In the genomic region with DNA sequence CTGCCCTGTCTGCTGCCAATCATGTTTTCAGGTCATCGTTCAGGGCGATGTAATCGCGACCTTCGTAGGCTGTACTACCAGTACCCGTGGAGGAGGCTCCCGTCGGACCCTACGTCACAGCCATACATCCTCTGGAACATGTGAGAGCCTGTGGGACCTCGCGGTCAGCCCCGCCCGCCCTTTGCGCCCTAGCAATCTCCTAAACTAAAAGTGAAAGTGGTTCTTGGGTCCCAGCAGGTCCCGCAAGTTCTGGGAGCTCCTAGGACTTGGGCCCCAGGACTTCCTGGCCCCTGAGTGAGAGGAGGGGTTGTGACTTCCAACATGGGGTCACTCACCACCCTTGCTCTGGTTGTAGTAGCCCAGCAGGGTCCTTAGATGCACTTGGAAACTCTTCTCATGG, we compare ENCODE assay signal across 8 mouse cellular contexts. TPM values are rescaled to one million over a fixed set of nuclear protein-coding genes. Genes with fewer than 3 reads are reported as not detected.
DNase-seq lines count a peak whose midpoint lies in the region; ATAC-seq lines count a peak whose summit lies in the region.

No protein-coding gene starts in this region.

- no peaks in the 10 kb centered on the region for H3K9me3 ChIP-seq in embryonic facial prominence, embryonic 11.5 days (replicated peaks; ENCODE audit: control insufficient read depth, low read length)
- H3K9me3 ChIP-seq in hindbrain, embryonic 11.5 days (ENCODE audit: control insufficient read depth, low read length): no peaks in the 10 kb centered on the region
- no peaks in the 10 kb centered on the region for H3K9me3 ChIP-seq in limb, embryonic 15.5 days
- no peaks in the 10 kb centered on the region for H3K9me3 ChIP-seq in midbrain, embryonic 14.5 days (ENCODE audit: control insufficient read depth, low read length)

- H3K9ac ChIP-seq in embryonic facial prominence, embryonic 11.5 days (replicated peaks; ENCODE audit: low read length): no peak overlapping the region
- H3K9ac ChIP-seq in hindbrain, embryonic 11.5 days (ENCODE audit: low read depth, low read length): no peak overlapping the region
- H3K9ac ChIP-seq in limb, embryonic 15.5 days: no peak overlapping the region
- H3K9ac ChIP-seq in midbrain, embryonic 14.5 days (replicated peaks; ENCODE audit: low read length): no peak overlapping the region

- peak overlapping the region; percentile 23 for H3K4me2 ChIP-seq in embryonic facial prominence, embryonic 11.5 days (ENCODE audit: low read depth, low read length)
- H3K4me2 ChIP-seq in hindbrain, embryonic 11.5 days (replicated peaks; ENCODE audit: low read depth, low read length): peak overlapping the region; percentile 39
- H3K4me2 ChIP-seq in limb, embryonic 15.5 days: peak overlapping the region; percentile 52
- peak overlapping the region; percentile 50 for H3K4me2 ChIP-seq in midbrain, embryonic 14.5 days (ENCODE audit: low read length)

- H3K27me3 ChIP-seq in embryonic facial prominence, embryonic 11.5 days (ENCODE audit: control insufficient read depth, insufficient read depth, low read length): peaks cover 19% of the 10 kb centered on the region
- H3K27me3 ChIP-seq in hindbrain, embryonic 11.5 days (ENCODE audit: control insufficient read depth, insufficient read depth, low read length): peaks cover 17% of the 10 kb centered on the region
- H3K27me3 ChIP-seq in limb, embryonic 15.5 days: peaks cover 73% of the 10 kb centered on the region
- H3K27me3 ChIP-seq in midbrain, embryonic 14.5 days (ENCODE audit: control insufficient read depth, insufficient read depth, low read length): peaks cover 17% of the 10 kb centered on the region

- H3K4me1 ChIP-seq in embryonic facial prominence, embryonic 11.5 days (ENCODE audit: control insufficient read depth, insufficient read depth, low read length): no peaks in the 10 kb centered on the region
- no peaks in the 10 kb centered on the region; the same call in 1 of the 2 replicates for H3K4me1 ChIP-seq in hindbrain, embryonic 11.5 days (replicated peaks; ENCODE audit: control insufficient read depth, insufficient read depth, low read length)
- peaks cover 11% of the 10 kb centered on the region for H3K4me1 ChIP-seq in limb, embryonic 15.5 days
- H3K4me1 ChIP-seq in midbrain, embryonic 14.5 days (ENCODE audit: control insufficient read depth, insufficient read depth, low read length): no peaks in the 10 kb centered on the region

- peak; percentile 10 for DNase-seq in gastrocnemius, adult 18-20 months (ENCODE audit: low spot score)
- DNase-seq in gastrocnemius, postnatal 25 days: no peak
- no peak for DNase-seq in embryonic facial prominence, embryonic 11.5 days (ENCODE audit: low spot score)
- DNase-seq in hindbrain, embryonic 11.5 days (ENCODE audit: low spot score): peak; percentile 47
- no peak for DNase-seq in midbrain, embryonic 14.5 days
- peak; percentile 51 for DNase-seq in thymus, postnatal 4 days
- DNase-seq in c-Kit-positive CD71-positive TER-119-positive erythroid progenitor cells, embryonic 14.5 days (ENCODE audit: low spot score): no peak

- 2% methylated on average over 15 of the region's 15 CpGs for WGBS in embryonic facial prominence, embryonic 11.5 days
- WGBS in hindbrain, embryonic 11.5 days: 1% methylated on average over 15 of the region's 15 CpGs
- WGBS in limb, embryonic 15.5 days: 2% methylated on average over 15 of the region's 15 CpGs
- WGBS in midbrain, embryonic 14.5 days: 3% methylated on average over 15 of the region's 15 CpGs

- peak overlapping the region; percentile 18 for H3K4me3 ChIP-seq in embryonic facial prominence, embryonic 11.5 days (ENCODE audit: low read depth, low read length)
- H3K4me3 ChIP-seq in hindbrain, embryonic 11.5 days (ENCODE audit: low read depth, low read length): peak overlapping the region; percentile 23
- peak overlapping the region; percentile 36 for H3K4me3 ChIP-seq in limb, embryonic 15.5 days
- H3K4me3 ChIP-seq in midbrain, embryonic 14.5 days (replicated peaks; ENCODE audit: low read depth, low read length): peak overlapping the region; percentile 26

- ATAC-seq in embryonic facial prominence, embryonic 11.5 days (replicated peaks; ENCODE audit: insufficient number of reproducible peaks, low FRiP score, low TSS enrichment, low read depth): no peak
- peak; percentile 12; the same call in 1 of the 2 replicates for ATAC-seq in hindbrain, embryonic 11.5 days (ENCODE audit: low FRiP score)
- no peak for ATAC-seq in limb, embryonic 15.5 days (ENCODE audit: insufficient number of reproducible peaks, low FRiP score, low TSS enrichment, low read depth)
- ATAC-seq in midbrain, embryonic 14.5 days (ENCODE audit: low FRiP score, low TSS enrichment): no peak

- no peak overlapping the region for H3K27ac ChIP-seq in embryonic facial prominence, embryonic 11.5 days (replicated peaks; ENCODE audit: low read depth, low read length)
- no peak overlapping the region for H3K27ac ChIP-seq in hindbrain, embryonic 11.5 days (ENCODE audit: low read depth, low read length)
- no peak overlapping the region for H3K27ac ChIP-seq in limb, embryonic 15.5 days
- H3K27ac ChIP-seq in midbrain, embryonic 14.5 days (replicated peaks; ENCODE audit: low read depth, low read length): no peak overlapping the region

- no peaks in the 10 kb centered on the region for H3K36me3 ChIP-seq in embryonic facial prominence, embryonic 11.5 days (replicated peaks; ENCODE audit: control insufficient read depth, insufficient read depth, low read depth, low read length)
- H3K36me3 ChIP-seq in hindbrain, embryonic 11.5 days (ENCODE audit: control insufficient read depth, insufficient read depth, low read length): no peaks in the 10 kb centered on the region
- H3K36me3 ChIP-seq in limb, embryonic 15.5 days: no peaks in the 10 kb centered on the region
- H3K36me3 ChIP-seq in midbrain, embryonic 14.5 days (ENCODE audit: control insufficient read depth, insufficient read depth, low read length): no peaks in the 10 kb centered on the region

RNA-seq across cellular contexts. Expression of a gene that starts 15.4 kb away (rescaled TPM):
- not detected for total RNA-seq in gastrocnemius, adult 18-20 months (2021)
- not detected for total RNA-seq in gastrocnemius, postnatal 25 days (2021)
- polyA plus RNA-seq in embryonic facial prominence, embryonic 11.5 days (2014; fragmentation: Nextera tagmentation; extraction: Ambion mirVana): not detected in 2 replicates
- not detected in 2 replicates for polyA plus RNA-seq in hindbrain, embryonic 11.5 days (2014; fragmentation: Nextera tagmentation; extraction: Ambion mirVana)
- not detected in 2 replicates for polyA plus RNA-seq in limb, embryonic 15.5 days (2015; fragmentation: Nextera tagmentation; extraction: Ambion mirVana)
- not detected in 2 replicates for polyA plus RNA-seq in midbrain, embryonic 14.5 days (2014; fragmentation: Nextera tagmentation; extraction: Ambion mirVana)

RNA-seq across cellular contexts. Expression of a gene that starts 37.1 kb away (rescaled TPM):
- not detected for total RNA-seq in gastrocnemius, adult 18-20 months (2021)
- total RNA-seq in gastrocnemius, postnatal 25 days (2021): not detected
- polyA plus RNA-seq in embryonic facial prominence, embryonic 11.5 days (2014; fragmentation: Nextera tagmentation; extraction: Ambion mirVana): not detected in 2 replicates
- not detected in 2 replicates for polyA plus RNA-seq in hindbrain, embryonic 11.5 days (2014; fragmentation: Nextera tagmentation; extraction: Ambion mirVana)
- not detected in 2 replicates for polyA plus RNA-seq in limb, embryonic 15.5 days (2015; fragmentation: Nextera tagmentation; extraction: Ambion mirVana)
- polyA plus RNA-seq in midbrain, embryonic 14.5 days (2014; fragmentation: Nextera tagmentation; extraction: Ambion mirVana): not detected in 2 replicates

RNA-seq across cellular contexts. Expression of a gene that starts 52.4 kb away (rescaled TPM):
- total RNA-seq in gastrocnemius, adult 18-20 months (2021): 10 to 100 TPM; 36.5 to 44.5 TPM
- 10 to 100 TPM; 30.3 to 35.9 TPM for total RNA-seq in gastrocnemius, postnatal 25 days (2021)
- polyA plus RNA-seq in embryonic facial prominence, embryonic 11.5 days (2014; fragmentation: Nextera tagmentation; extraction: Ambion mirVana): 83.6 and 92.6 TPM in 2 replicates
- 86.4 and 91.0 TPM in 2 replicates for polyA plus RNA-seq in hindbrain, embryonic 11.5 days (2014; fragmentation: Nextera tagmentation; extraction: Ambion mirVana)
- 89.3 and 104 TPM in 2 replicates for polyA plus RNA-seq in limb, embryonic 15.5 days (2015; fragmentation: Nextera tagmentation; extraction: Ambion mirVana)
- polyA plus RNA-seq in midbrain, embryonic 14.5 days (2014; fragmentation: Nextera tagmentation; extraction: Ambion mirVana): 136 and 164 TPM in 2 replicates

Comparison
In these comparisons a context has a peak if more than half of its experiments do, and no peak if none do; other contexts are left out.
1. DNase-seq: peak in gastrocnemius, adult 18-20 months (single experiment), hindbrain, embryonic 11.5 days (single experiment) and thymus, postnatal 4 days (single experiment); none in gastrocnemius, postnatal 25 days (single experiment), embryonic facial prominence, embryonic 11.5 days (single experiment), midbrain, embryonic 14.5 days (single experiment) and c-Kit-positive CD71-positive TER-119-positive erythroid progenitor cells, embryonic 14.5 days (single experiment).
2. Peak in every context shown above with its lines, with median percentiles within 50 percentile points of each other: H3K4me2 ChIP-seq and H3K4me3 ChIP-seq.